Mouse (Mus musculus) stomach, embryonic 14.5 days (tissue): ENCODE measurements around the gene Fezf2. TPM values are rescaled to one million over a fixed set of nuclear protein-coding genes. Genes with fewer than 3 reads are reported as not detected.

Source experiments
- ATAC-seq: fragments of 200-750 bp; cut with Nextera tagmentation; 2 replicates; pipeline ENCODE4 v1.8.0; 2017; ENCODE audit warnings: low read depth, moderate TSS enrichment; ENCODE audit not compliant: insufficient number of reproducible peaks, insufficient read depth, low FRiP score
- H3K27ac ChIP-seq: fragments of 300-500 bp; sonication (generic); 2 replicates; pipeline ENCODE4 v1.5.1; 2014; ENCODE audit warnings: mild to moderate bottlenecking, low read length, moderate library complexity, mixed read lengths
- H3K27me3 ChIP-seq: fragments of 300-500 bp; sonication (generic); 2 replicates; pipeline ENCODE4 v1.6.1; 2014; ENCODE audit warnings: low read length, control low read depth, mixed read lengths; ENCODE audit not compliant: control insufficient read depth, insufficient read depth
- H3K36me3 ChIP-seq: fragments of 300-500 bp; sonication (generic); 2 replicates; pipeline ENCODE4 v1.6.1; 2014; ENCODE audit warnings: mild to moderate bottlenecking, control low read depth, low read length, moderate library complexity, mixed read lengths; ENCODE audit not compliant: control insufficient read depth, insufficient read depth
- H3K4me1 ChIP-seq: fragments of 300-500 bp; sonication (generic); 2 replicates; pipeline ENCODE4 v1.6.1; 2014; ENCODE audit warnings: low read length, control low read depth, mixed read lengths; ENCODE audit not compliant: control insufficient read depth, insufficient read depth
- H3K4me2 ChIP-seq: fragments of 300-500 bp; sonication (generic); replicated peaks from 2 replicates; pipeline ENCODE4 v1.6.1; 2014; ENCODE audit warnings: low read depth, low read length, control low read depth
- H3K4me3 ChIP-seq: fragments of 300-500 bp; sonication (generic); 2 replicates; pipeline ENCODE4 v1.5.1; 2014; ENCODE audit warnings: low read depth, low read length, control low read depth
- H3K9ac ChIP-seq: fragments of 300-500 bp; sonication (generic); replicated peaks from 2 replicates; pipeline ENCODE4 v1.6.1; 2014; ENCODE audit warnings: low read depth, mild to moderate bottlenecking, control low read depth, low read length, moderate library complexity, mixed read lengths
- H3K9me3 ChIP-seq: fragments of 300-500 bp; sonication (generic); 2 replicates; pipeline ENCODE4 v1.6.1; 2016; ENCODE audit warnings: low read depth, low read length, control low read depth; ENCODE audit not compliant: control insufficient read depth
- WGBS: fragments of 180-500 bp; shearing (Covaris S2); extraction: QIAGEN DNeasy Blood & Tissue Kit; methylation state at CpG from one replicate; pipeline ENCODE4 v1.1.7; 2014; 5-methylcytosine and 5-hydroxymethylcytosine counted together
- polyA plus RNA-seq: library from polyadenylated mRNA; unstranded; fragments of >200 nt; fragmentation: Nextera tagmentation; extraction: Ambion mirVana; gene quantifications from 2 replicates; pipeline ENCODE4 v1.2.1, GENCODE M21; 2014

The Fezf2 gene
- polyA plus RNA-seq = not detected in 2 replicates

DNA sequence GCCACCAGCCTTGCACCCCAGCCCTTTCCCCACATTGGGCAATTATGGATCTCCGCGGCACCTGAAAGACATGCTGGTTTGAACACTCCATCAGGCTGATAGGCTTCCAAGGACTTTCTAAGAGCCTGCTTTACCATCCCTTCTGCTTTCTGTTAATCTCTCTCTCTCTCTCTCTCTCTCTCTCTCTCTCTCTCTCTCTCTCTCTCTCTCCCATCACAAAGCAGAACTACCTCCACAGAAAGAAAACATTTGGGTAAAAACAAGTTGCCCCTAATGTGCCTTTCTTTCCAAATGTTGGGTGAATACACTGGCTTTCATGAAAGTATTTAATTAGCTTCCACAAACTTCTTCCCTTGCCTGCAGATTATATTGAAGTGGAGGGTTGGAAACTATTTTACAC lies at the start of gene Fezf2:
Fezf2 (minus strand) TSS at position 101 of the 400 bp plus-strand sequence.
- 3% methylated on average over 2 of the region's 2 CpGs for WGBS
- no peak within 1 kb of the TSS for H3K9ac ChIP-seq
- no peak within 1 kb of the TSS for H3K27ac ChIP-seq
- H3K9me3 ChIP-seq = no peaks in the 10 kb centered on the region
- H3K4me2 ChIP-seq = no peak within 1 kb of the TSS
- no peak for ATAC-seq
- no peaks in the 10 kb centered on the region; the same call in 1 of the 2 replicates for H3K4me1 ChIP-seq
- no peaks in the 10 kb centered on the region for H3K36me3 ChIP-seq
- peaks cover 79% of the 10 kb centered on the region for H3K27me3 ChIP-seq
- no peak within 1 kb of the TSS for H3K4me3 ChIP-seq

DNA sequence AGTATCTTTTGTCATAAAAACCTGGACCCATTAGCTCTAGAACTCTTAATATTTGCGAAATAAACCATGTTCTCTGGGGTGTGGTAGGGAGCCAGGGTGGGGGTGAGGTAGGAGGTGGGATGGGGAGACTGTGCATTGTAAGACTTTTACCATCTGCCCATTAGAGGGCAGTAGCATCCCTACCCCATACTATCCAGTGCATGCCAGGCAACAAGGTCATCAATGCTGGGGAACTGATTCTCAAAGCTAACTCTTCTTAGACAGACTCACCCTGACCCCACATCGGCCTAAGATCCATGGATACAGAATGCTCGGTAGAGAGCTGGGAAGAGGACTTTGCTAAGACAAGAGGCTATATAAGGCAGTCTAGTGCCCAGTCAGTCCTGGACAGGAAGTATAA lies 49.6 kb upstream of the Fezf2 start:
- no peak overlapping the region for H3K4me2 ChIP-seq
- H3K4me1 ChIP-seq = no peaks in the 10 kb centered on the region
- no peak overlapping the region for H3K27ac ChIP-seq
- 64% methylated on average over 3 of the region's 3 CpGs for WGBS
- H3K9me3 ChIP-seq = no peaks in the 10 kb centered on the region
- H3K36me3 ChIP-seq = no peaks in the 10 kb centered on the region
- ATAC-seq = no peak
- H3K27me3 ChIP-seq = no peaks in the 10 kb centered on the region
- H3K4me3 ChIP-seq = no peak overlapping the region
- H3K9ac ChIP-seq = no peak overlapping the region

DNA sequence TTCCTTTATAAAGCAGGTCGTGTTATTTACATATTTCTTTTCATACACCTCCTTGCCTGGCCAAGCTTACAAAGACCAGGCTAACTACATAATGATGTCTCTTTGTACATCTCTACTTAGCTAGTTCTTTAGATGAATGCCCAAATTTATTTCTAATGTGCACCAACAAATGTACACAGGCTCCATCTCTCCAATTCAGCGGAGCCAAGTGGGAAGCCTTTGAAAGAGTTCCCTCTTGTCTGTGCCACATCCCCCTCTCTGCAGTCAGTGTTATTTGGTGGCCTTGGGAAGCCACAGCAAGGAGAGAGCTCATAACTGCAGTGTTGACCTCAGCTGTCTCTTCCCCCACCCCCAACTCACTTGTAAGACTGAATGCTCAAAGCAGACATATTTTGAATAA lies 46.3 kb upstream of the Fezf2 start:
- Histone ChIP-seq H3K9me3 (no peaks in the 10 kb centered on the region), H3K4me1 (no peaks in the 10 kb centered on the region), H3K27ac (no peak overlapping the region), H3K4me2 (no peak overlapping the region), H3K36me3 (no peaks in the 10 kb centered on the region), H3K4me3 (no peak overlapping the region), H3K9ac (no peak overlapping the region), H3K27me3 (no peaks in the 10 kb centered on the region)
- no peak for ATAC-seq
- WGBS = 47% methylated on average over 2 of the region's 2 CpGs

DNA sequence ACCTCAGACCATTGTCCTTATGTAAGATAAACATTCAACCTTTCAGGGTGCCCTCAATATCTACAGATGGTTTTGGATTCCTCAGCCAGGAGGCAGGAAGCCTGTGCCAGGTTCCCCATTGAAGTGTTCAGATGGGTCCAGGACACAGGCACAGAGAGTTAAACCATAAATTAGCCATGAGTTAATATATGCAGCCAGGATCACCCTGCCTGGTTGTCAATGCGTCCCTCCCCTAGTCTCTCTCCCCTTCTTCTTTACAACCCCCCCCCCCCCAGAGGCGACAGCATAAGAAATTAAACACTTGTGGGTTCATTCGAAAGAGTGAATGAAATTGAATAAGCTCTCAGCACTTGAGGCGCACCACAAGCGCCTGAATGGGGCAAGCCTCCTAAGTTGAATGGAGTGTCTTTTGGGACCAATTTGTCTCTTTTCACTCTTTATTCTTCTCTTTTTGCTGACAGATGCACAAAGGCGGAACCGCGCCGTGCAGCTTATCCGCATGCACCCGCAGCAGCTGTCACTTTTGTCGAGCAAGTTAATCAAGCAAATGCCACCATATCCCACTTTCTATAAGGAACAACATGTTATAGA lies 45.4 kb upstream of the Fezf2 start:
- H3K4me3 ChIP-seq = no peak overlapping the region
- H3K36me3 ChIP-seq = no peaks in the 10 kb centered on the region
- H3K27me3 ChIP-seq = no peaks in the 10 kb centered on the region
- H3K9me3 ChIP-seq = no peaks in the 10 kb centered on the region
- WGBS = 59% methylated on average over 12 of the region's 12 CpGs
- no peak for ATAC-seq
- H3K9ac ChIP-seq = no peak overlapping the region
- no peaks in the 10 kb centered on the region for H3K4me1 ChIP-seq
- no peak overlapping the region for H3K4me2 ChIP-seq
- no peak overlapping the region for H3K27ac ChIP-seq

DNA sequence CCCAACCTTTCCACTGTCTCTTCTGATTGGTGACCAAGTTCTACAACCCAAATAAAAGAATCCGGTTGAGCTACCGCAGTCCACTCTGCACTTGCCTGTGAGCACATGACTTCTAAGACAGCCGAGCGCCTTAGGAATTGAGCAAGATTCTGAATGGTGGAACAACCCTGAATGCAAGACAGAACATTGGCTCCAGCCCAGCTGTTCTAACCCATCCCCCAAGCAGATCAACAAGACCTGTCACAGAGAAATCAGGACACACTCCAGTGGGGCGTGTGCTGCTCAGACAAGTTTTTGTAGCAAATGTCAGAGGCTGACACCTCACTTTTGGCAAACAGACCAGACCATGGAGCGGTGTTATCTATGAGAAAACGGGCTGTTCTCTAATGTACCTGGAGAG lies 43.2 kb upstream of the Fezf2 start:
- WGBS = 62% methylated on average over 7 of the region's 7 CpGs
- no peaks in the 10 kb centered on the region for H3K27me3 ChIP-seq

DNA sequence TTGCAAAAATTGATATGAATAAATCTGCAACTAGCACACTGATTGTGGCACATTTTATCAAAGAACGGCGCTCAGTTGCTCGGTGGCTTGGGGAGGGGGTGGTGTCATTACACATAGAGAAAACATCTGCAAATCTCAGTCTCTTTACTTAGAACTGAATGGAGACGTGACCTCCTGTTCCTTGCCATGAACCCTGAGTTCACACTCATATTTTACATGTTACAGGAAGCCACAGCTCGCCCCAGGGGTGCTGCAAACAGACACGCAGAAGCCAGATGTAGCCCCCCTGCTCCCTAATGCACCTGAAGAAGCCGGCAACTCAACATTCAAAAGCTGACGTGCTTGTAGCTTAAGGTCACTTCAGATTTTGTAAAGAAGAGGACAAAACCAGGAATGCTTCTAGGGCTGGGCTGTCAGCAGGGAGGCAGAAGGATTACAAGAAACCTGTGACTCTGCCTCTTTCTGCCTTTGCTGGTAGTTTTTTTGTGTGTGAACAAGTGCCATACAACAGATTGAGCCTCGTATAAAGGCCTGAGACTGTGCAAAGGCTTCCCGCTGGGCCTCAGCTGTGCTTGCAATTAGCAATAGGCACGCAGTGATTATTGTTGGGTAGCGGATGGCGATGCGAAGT lies 40.9 kb upstream of the Fezf2 start:
- WGBS = 34% methylated on average over 14 of the region's 14 CpGs
- Histone ChIP-seq H3K36me3 (no peaks in the 10 kb centered on the region), H3K9ac (no peak overlapping the region), H3K27me3 (no peaks in the 10 kb centered on the region), H3K4me3 (no peak overlapping the region), H3K4me2 (no peak overlapping the region), H3K9me3 (no peaks in the 10 kb centered on the region), H3K27ac (no peak overlapping the region), H3K4me1 (no peaks in the 10 kb centered on the region)
- no peak for ATAC-seq

More for the DNA sequence above, 43.2 kb upstream of the Fezf2 start:
- ATAC-seq = 0 out of 2 replicates have a peak, but pooled peaks have one; percentile 58
- no peak overlapping the region for H3K27ac ChIP-seq
- no peak overlapping the region for H3K4me3 ChIP-seq
- no peak overlapping the region for H3K9ac ChIP-seq
- no peak overlapping the region for H3K4me2 ChIP-seq
- no peaks in the 10 kb centered on the region for H3K4me1 ChIP-seq
- no peaks in the 10 kb centered on the region for H3K9me3 ChIP-seq
- no peaks in the 10 kb centered on the region for H3K36me3 ChIP-seq

DNA sequence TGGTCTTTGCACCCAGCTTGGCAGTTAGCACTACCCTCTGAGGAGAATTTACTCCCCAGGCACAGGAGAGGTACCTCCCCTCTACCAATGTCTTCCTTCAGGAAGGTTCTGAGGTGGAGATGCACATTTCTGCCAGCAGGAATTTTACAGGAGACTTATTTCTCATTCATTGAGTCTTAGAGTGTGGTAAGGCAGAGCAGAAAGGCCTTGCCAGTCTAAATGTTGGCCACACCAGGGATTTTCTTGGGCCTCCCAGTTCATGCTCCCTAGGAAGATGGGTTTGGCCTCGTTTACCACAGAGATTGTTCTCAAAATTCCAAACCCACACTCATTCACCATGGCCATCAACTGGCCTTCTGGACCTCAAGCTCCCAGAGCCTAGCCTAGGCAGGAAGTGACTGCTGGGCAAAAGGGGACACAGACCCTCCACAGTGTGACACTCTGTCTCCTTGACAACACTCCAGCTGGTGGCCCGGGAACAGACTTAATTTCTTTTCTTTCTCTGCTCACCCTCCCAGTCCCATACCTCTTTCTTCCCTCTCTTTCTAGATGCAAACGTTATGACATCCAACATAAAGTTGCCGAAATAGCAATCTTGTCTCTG lies 40.3 kb upstream of the Fezf2 start:
- H3K27ac ChIP-seq = no peak overlapping the region
- ATAC-seq = no peak
- H3K4me2 ChIP-seq = no peak overlapping the region
- 36% methylated on average over 4 of the region's 4 CpGs for WGBS
- H3K36me3 ChIP-seq = no peaks in the 10 kb centered on the region
- no peaks in the 10 kb centered on the region for H3K27me3 ChIP-seq
- no peaks in the 10 kb centered on the region for H3K9me3 ChIP-seq
- no peak overlapping the region for H3K4me3 ChIP-seq
- no peak overlapping the region for H3K9ac ChIP-seq
- H3K4me1 ChIP-seq = no peaks in the 10 kb centered on the region

DNA sequence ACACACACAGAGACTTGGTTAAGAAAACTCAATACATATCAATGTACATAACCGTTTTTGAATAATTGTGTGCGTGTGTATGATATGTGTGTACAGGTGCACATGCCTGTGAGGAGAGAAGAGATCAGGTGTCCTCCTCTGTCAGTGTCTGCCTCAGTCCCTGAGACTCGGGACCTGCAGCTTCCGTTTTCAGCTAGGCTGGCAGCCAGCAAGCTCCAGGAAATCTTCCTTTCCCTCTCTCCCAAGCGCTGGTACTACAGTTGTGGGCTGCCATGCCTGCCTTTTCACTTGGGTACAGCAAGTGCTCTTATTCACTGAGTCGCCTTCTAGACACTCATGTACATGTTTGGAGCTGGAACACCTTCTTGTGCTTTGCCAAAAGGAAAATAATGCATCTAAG lies 39.2 kb upstream of the Fezf2 start:
- Histone ChIP-seq H3K27me3 (no peaks in the 10 kb centered on the region), H3K4me1 (no peaks in the 10 kb centered on the region), H3K4me3 (no peak overlapping the region), H3K4me2 (no peak overlapping the region), H3K9ac (no peak overlapping the region), H3K36me3 (no peaks in the 10 kb centered on the region), H3K27ac (no peak overlapping the region), H3K9me3 (no peaks in the 10 kb centered on the region)
- WGBS = 72% methylated on average over 6 of the region's 6 CpGs
- no peak for ATAC-seq
